Mouse (Mus musculus) gastrocnemius, postnatal 4 days (tissue): ENCODE measurements around the gene Rab43. TPM values are rescaled to one million over a fixed set of nuclear protein-coding genes. Genes with fewer than 3 reads are reported as not detected.
A peak's percentile ranks its signal among the peaks of the same experiment; 100 is the strongest.

Experiments
- DNase-seq, 2 experiments: peaks; one replicate each; pipeline ENCODE4 v3.0.0; 2021 to 2022; ENCODE audit warnings: low spot score in 2 of 2, mixed read lengths in 2 of 2
- long read RNA-seq, 2 experiments: library from polyadenylated mRNA; stranded (forward); transcript quantifications; one replicate each; pipeline ENCODE4 v2.0.0; 2021
- total RNA-seq, 2 experiments: library from RNA; stranded (reverse); gene quantifications; 2 replicates each; pipeline ENCODE4 v1.2.3; 2021

The Rab43 gene
- total RNA-seq = 10 to 100 TPM; 21.4 to 25.1 TPM
- long read RNA-seq, experiment 1, full-length matches to known transcripts = 7 of 16 reads
- long read RNA-seq, experiment 1, partial matches to known transcripts = 0 of 16 reads
- long read RNA-seq, experiment 1, other reads (novel, unspliced or antisense) = 9 of 16 reads
- long read RNA-seq, experiment 2, full-length matches to known transcripts = 11 of 13 reads
- long read RNA-seq, experiment 2, partial matches to known transcripts = 0 of 13 reads
- long read RNA-seq, experiment 2, other reads (novel, unspliced or antisense) = 2 of 13 reads

- peak; percentile 87 to 93 for DNase-seq
Measured at GRCm38 (mm10) chr6:87811675-87812338, at the start of gene Rab43. TSS of gene Rab43 (minus strand) at chr6:87812164.

- DNase-seq = no peak
Measured at GRCm38 (mm10) chr6:87857071-87857470, 45.1 kb upstream of the Rab43 start.

GRCm38 (mm10) chr6:87853446-87853845, 41.5 kb upstream of the Rab43 start:
- DNase-seq = no peak

GRCm38 (mm10) chr6:87851871-87852270, 39.9 kb upstream of the Rab43 start:
- no peak for DNase-seq

DNA sequence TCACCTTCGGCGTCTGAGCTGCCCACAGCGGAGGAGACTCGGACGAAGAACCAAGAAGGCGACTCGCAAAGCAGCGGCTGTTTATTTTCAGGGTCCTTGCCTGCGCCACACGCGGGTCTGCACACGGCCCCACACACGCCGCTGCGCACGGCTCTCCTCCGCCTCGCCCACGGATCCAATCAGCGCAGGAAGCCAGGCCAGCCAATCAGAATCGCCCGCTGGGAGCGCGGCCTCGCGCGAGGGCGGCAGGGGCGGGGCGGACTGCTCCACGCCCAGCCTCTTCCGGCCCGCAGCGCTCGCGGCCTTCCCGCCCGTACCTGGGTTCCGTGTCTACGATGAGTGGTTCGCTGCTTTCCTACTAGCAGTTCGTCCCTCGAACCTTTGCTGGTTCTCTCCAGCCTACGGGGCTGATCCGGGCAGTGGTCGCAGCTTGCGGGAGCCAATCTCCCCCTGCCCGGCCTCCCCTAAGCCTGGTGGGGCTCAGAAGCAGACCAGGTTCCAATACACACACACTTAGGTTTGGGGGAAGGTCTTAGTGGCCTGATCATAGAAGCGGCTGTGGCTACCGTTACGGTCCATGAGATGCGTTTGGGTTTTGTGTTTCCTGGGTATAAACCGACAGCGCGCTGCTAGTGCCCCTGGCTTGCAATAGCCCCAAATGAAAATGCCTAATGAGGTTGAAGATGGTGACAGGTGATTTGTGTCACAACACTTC, 39.1 kb upstream of the Rab43 start, which contains the start of gene Cnbp:
Gene Cnbp (minus strand): TSS at position 207 of the 715 bp plus-strand sequence.
- peak; percentile 97 to 99 for DNase-seq

- peak; percentile 52 to 65 for DNase-seq
Measured at GRCm38 (mm10) chr6:87850155-87850899, 38.4 kb upstream of the Rab43 start.

- DNase-seq = no peak
Measured at GRCm38 (mm10) chr6:87849780-87850154, 37.8 kb upstream of the Rab43 start.

GRCm38 (mm10) chr6:87846813-87847212, 34.8 kb upstream of the Rab43 start:
- no peak for DNase-seq

DNA sequence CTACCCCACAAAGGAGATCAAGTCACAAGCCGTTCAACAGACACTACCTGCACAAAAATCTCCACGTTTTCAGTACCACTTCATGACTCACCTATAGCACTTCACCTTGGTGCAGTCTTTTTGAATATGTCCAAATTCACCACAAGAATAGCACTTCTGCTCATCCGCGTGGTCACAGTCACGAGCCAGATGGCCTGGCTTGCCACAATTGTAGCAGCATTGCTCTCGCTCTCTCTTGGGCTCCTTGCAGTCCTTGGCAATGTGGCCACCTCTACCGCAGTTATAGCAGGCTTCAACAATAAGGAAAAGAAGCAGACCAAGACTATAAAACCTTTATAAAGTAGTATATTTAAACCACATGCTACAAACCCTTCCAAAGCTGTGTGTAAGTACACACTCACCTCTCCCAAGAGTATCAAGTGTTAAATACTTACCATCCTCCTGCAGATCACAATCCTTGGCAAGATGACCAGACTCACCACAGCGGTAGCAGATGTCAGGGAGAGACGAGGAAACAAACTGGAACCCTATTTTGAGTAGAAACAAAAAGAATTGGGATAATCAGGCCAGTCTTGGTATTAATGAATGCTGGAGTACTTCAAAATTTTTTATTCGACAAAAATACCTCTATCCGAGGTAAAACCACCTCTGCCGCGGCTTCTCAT, 33.2 kb upstream of the Rab43 start:
- no peak for DNase-seq

GRCm38 (mm10) chr6:87842254-87842653, 30.3 kb upstream of the Rab43 start:
- DNase-seq = no peak

DNA sequence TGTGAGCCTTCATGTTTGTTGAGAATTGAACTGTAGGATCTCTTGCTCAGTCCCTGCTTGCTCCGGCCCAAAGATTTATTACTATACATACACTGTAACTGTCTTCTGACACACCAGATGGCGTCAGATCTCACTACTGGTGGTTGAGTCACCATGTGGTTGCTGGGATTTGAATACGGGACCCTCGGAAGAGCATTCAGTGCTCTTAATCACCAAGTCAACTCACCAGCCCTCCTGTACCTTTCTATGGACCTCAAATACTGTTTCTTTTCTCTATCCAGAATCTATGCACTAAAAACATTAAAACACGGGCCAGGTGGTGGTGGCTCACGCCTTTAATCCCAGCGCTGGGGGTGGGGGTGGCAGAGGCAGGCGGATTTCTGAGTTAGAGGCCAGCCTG, 29.7 kb upstream of the Rab43 start:
- DNase-seq = no peak

DNA sequence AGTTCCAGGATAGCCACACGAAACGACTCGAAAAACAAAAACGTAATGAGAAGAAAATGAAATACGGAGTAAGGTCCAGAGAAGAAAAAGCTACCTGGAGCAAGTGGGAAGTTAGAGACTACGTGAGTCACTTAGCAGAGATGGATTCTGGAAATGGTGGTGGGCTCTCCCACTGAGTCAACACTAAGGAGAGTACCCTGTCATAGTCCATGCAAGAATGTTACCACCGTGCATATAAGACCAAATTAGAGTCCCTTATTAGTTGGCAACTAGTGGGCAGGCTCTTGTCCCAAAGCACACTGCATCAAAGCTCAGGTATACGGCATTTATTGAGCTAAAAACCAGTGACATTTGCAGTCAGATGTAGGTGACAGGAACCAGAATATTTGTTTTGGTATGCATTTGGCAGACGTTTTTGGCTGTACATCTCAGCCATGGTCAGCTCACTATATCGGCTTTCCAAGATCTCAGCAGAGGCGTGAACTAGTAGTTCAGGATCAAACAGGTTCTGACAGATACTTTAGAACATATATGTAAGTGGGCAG, 27.9 kb upstream of the Rab43 start:
- DNase-seq = no peak

- peak; percentile 77 to 89 for DNase-seq
Measured at GRCm38 (mm10) chr6:87838551-87839197, 26.7 kb upstream of the Rab43 start, which contains the start of gene Isy1. TSS of gene Isy1 (minus strand) at chr6:87838798.

DNA sequence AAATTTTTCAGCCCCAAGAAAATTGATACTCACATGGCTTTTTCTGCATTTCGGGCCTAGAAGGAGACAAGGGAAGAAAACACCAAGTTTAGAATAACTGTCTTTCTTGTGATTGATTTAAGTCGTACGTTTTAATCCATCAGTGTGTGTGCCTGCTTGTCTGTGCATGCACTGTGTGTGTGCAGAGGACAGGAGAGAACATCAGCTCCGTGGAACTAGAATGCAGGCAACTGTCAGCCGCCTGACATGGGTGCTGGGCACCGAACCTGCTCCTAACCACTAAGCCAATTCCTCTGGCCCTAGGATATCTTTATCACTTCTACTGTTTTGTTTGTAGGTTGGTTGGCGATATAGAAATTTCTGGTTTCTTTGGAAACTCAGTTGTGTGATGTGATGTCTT, 23.7 kb upstream of the Rab43 start, which contains the start of gene Gm45140:
Gene Gm45140 (minus strand): TSS at position 101 of the 400 bp plus-strand sequence.
- DNase-seq = no peak

DNA sequence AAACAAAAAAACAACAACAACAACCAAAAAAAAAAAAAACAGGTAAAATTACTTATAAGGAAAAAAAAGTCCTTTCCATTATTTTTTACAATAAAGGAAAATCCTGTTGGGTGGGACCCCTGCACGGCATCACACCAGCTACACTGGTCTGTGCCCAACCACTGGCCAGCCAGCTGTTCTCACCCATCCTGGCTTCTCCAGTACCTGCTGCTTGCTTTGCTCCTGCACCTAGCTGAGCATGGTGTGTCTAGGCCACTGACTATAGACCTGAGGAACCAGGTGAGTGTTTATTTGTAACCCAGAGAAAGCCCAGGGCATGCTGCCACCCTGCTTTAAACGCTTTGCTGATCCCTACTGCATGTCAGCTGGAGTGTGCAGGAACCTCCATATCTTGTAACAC, 8.4 kb upstream of the Rab43 start:
- no peak for DNase-seq

DNA sequence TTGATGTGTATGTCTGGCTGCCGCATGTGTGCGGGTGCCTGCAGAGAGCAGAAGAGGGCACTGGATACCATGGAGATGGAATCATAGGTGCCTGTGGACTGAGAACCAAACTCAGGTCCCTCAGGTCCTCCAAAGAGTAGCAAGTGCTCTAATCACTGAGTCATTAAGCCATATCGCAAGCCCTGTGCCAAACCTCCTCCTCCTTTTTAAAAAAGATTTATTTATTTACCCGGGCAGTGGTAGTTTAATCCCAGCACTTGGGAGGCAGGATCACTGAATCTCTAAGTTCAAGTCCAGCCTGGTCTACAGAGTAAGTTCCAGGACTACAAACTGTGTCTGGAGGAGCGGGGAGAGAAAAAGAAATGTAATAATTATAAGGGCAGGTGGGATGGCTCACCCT, 2.5 kb upstream of the Rab43 start:
- DNase-seq = no peak

DNA sequence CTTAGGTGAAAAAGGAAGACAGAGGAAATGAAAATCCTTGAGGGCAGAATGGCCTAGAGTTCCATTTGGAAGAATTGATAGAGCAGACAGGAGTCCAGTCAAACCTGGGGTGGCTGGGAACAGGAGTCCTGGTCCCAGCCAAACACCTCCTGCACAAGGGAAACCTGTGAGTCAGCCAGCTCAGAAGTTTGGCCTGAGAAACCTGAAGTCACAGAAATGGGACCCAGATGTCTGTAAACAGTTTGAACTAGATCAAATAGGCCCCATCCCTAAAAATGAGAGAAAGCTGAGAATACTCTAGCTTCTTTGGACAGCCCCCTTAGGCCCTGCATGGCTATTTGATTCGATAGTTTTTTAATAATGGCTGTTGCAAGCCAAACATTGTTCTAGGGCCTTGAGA, 692 bp upstream of the Rab43 start:
- no peak for DNase-seq

- peak; percentile 48 to 68 for DNase-seq
Measured at GRCm38 (mm10) chr6:87810713-87811669, 973 bp downstream of the Rab43 start.

DNA sequence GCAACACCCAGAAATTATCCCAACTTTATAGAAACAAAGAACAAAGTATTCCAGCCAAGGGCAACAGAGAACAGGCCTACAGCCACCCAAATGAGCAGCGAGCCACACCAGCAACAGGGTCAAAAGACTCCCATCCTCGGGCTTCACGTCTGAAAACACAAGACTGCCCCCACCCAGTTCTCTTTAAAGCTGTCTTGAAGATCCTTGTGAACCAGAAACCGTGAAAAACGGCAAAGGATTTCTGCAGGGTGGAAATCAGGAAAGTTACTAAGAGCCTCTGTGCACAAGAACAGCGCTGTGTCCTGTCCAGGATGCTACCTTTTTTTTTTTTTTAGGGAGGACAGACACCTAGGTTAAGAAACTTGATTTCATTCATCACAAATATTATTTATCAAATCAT, 1.7 kb downstream of the Rab43 start:
- no peak for DNase-seq
